Comparison of ENCODE assay signal across 21 mouse cellular contexts in the genomic region with DNA sequence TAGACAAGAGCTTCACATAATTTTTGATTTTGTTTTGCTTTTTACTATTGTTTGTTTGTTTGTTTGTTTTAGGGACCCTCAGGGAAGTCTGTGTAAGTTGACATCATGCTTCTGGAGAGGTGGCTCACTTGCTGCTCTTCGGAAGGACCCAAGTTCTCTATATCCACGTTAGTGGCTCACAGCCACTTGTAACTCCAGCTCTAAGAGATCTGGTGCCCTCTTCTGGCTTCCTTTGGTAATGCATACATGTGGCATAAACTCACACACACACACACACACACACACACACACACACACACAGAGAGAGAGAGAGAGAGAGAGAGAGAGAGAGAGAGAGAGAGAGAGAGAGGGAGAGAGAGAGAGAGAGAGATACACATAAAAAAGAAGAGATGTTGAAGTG. TPM values are rescaled to one million over a fixed set of nuclear protein-coding genes. Genes with fewer than 3 reads are reported as not detected.
DNase-seq lines count a peak whose midpoint lies in the region; ATAC-seq and TF ChIP-seq lines count a peak whose summit lies in the region.
"Had no signal": no experiment of that assay in that cellular context is flagged by ENCODE, and none has a peak within 500 bp of the region (broad histone marks: within the 10 kb centered on the region; RNA-seq: fewer than 3 reads in every experiment).

No protein-coding gene starts in this region.

- no peak for TF ChIP-seq EP300 in liver, postnatal 0 days (IDR thresholded peaks at IDR 0.05; ENCODE audit: low read depth)

- H3K27me3 ChIP-seq in liver, postnatal 0 days (ENCODE audit: insufficient read depth, low read length), result no peaks in the 10 kb centered on the region
- 0 out of 2 replicates have a peak, but pooled peaks cover 13% of the 10 kb centered on the region for H3K27me3 ChIP-seq in liver, embryonic 12.5 days (replicated peaks)
- no peaks in the 10 kb centered on the region for H3K27me3 ChIP-seq in forebrain, embryonic 14.5 days (replicated peaks; ENCODE audit: control insufficient read depth, insufficient read depth, low read length)
- H3K27me3 ChIP-seq: limb, embryonic 15.5 days; neural tube, embryonic 15.5 days had no signal

- H3K4me2 ChIP-seq in liver, postnatal 0 days (ENCODE audit: low read depth, low read length), result no peak overlapping the region
- no peak overlapping the region for H3K4me2 ChIP-seq in liver, embryonic 12.5 days
- no peak overlapping the region for H3K4me2 ChIP-seq in forebrain, embryonic 14.5 days (ENCODE audit: low read length)
- H3K4me2 ChIP-seq: heart, embryonic 15.5 days; limb, embryonic 15.5 days; neural tube, embryonic 15.5 days had no signal

- TF ChIP-seq CTCF in liver, postnatal 0 days (IDR thresholded peaks at IDR 0.05; ENCODE audit: low read depth), result peak; percentile 37

- H3K9me3 ChIP-seq in liver, postnatal 0 days (ENCODE audit: low read length), result no peaks in the 10 kb centered on the region
- H3K9me3 ChIP-seq in liver, embryonic 12.5 days (replicated peaks), result no peaks in the 10 kb centered on the region
- H3K9me3 ChIP-seq in forebrain, embryonic 14.5 days (replicated peaks; ENCODE audit: control insufficient read depth, low read length), result no peaks in the 10 kb centered on the region
- H3K9me3 ChIP-seq: G1E; heart, embryonic 15.5 days; limb, embryonic 15.5 days; neural tube, embryonic 15.5 days had no signal

- no peaks in the 10 kb centered on the region for H3K36me3 ChIP-seq in liver, postnatal 0 days (replicated peaks; ENCODE audit: insufficient read depth, low read length)
- H3K36me3 ChIP-seq in liver, embryonic 12.5 days, result no peaks in the 10 kb centered on the region
- no peaks in the 10 kb centered on the region for H3K36me3 ChIP-seq in forebrain, embryonic 14.5 days (ENCODE audit: control insufficient read depth, insufficient read depth, low read length)
- H3K36me3 ChIP-seq: G1E; heart, embryonic 15.5 days; hindbrain, embryonic 10.5 days; limb, embryonic 15.5 days; neural tube, embryonic 15.5 days had no signal

- no peak for ATAC-seq in liver, postnatal 0 days
- no peak for ATAC-seq in liver, embryonic 12.5 days
- no peak for ATAC-seq in forebrain, embryonic 14.5 days
- ATAC-seq: forebrain, postnatal 0 days had no signal

- 62% methylated on average over 2 of the region's 2 CpGs for WGBS in liver, postnatal 0 days (ENCODE audit: insufficient replicate concordance)
- WGBS in liver, embryonic 12.5 days (ENCODE audit: insufficient replicate concordance), result 57% methylated on average over 2 of the region's 2 CpGs
- 69% methylated on average over 2 of the region's 2 CpGs for WGBS in forebrain, embryonic 14.5 days

- no peak overlapping the region for H3K4me3 ChIP-seq in liver, postnatal 0 days (ENCODE audit: low read depth, low read length)
- no peak overlapping the region for H3K4me3 ChIP-seq in liver, embryonic 12.5 days
- no peak overlapping the region for H3K4me3 ChIP-seq in forebrain, embryonic 14.5 days (ENCODE audit: low read depth, low read length)
- H3K4me3 ChIP-seq: erythroblast, embryonic 14.5 days; heart, embryonic 15.5 days; hindbrain, embryonic 10.5 days; limb, embryonic 15.5 days; myocyte; neural tube, embryonic 15.5 days had no signal

- DNase-seq in cerebellum, postnatal 10 days, result peak; percentile 13 to 22
- DNase-seq in cerebellum, adult 11 months, result no peak
- no peak for DNase-seq in liver, postnatal 0 days
- peak; percentile 27 for DNase-seq in 416B (ENCODE audit: low read depth)
- peak; percentile 35 for DNase-seq in induced T-regulatory cell, adult 2 months (ENCODE audit: low read depth)
- DNase-seq in forebrain, embryonic 14.5 days (ENCODE audit: low spot score), result no peak
- DNase-seq in right cerebral cortex, postnatal 25 days, result no peak
- DNase-seq: adrenal gland, postnatal 14 days; cerebellum, adult 18-20 months; forebrain, postnatal 0 days; layer of hippocampus, adult 9-11 months; midbrain, embryonic 14.5 days; thymus, postnatal 25 days had no signal

- H3K27ac ChIP-seq in liver, postnatal 0 days (ENCODE audit: low read depth), result peak overlapping the region; percentile 55; the same call in 1 of the 2 replicates
- no peak overlapping the region for H3K27ac ChIP-seq in liver, embryonic 12.5 days
- H3K27ac ChIP-seq in forebrain, embryonic 14.5 days (ENCODE audit: low read depth, low read length), result no peak overlapping the region
- H3K27ac ChIP-seq: heart, embryonic 15.5 days; hindbrain, embryonic 10.5 days; limb, embryonic 15.5 days; neural tube, embryonic 15.5 days had no signal

- H3K9ac ChIP-seq in liver, postnatal 0 days (replicated peaks), result no peak overlapping the region
- H3K9ac ChIP-seq in liver, embryonic 12.5 days, result no peak overlapping the region
- H3K9ac ChIP-seq in forebrain, embryonic 14.5 days (ENCODE audit: low read length), result no peak overlapping the region
- H3K9ac ChIP-seq: forebrain, postnatal 0 days; heart, embryonic 15.5 days; limb, embryonic 15.5 days; neural tube, embryonic 15.5 days had no signal

- no peaks in the 10 kb centered on the region for H3K4me1 ChIP-seq in liver, postnatal 0 days (ENCODE audit: insufficient read depth)
- no peaks in the 10 kb centered on the region for H3K4me1 ChIP-seq in liver, embryonic 12.5 days
- no peaks in the 10 kb centered on the region for H3K4me1 ChIP-seq in forebrain, embryonic 14.5 days (ENCODE audit: control insufficient read depth, insufficient read depth, low read length)
- H3K4me1 ChIP-seq: heart, embryonic 15.5 days; hindbrain, embryonic 10.5 days; limb, embryonic 15.5 days; neural tube, embryonic 15.5 days had no signal

RNA-seq across cellular contexts. Expression of a gene that starts 15.1 kb away (rescaled TPM):
- 4.6 and 4.9 TPM in 2 replicates for polyA plus RNA-seq in liver, postnatal 0 days (2015; fragmentation: Nextera tagmentation; extraction: Ambion mirVana)
- 10.5 and 10.7 TPM in 2 replicates for polyA plus RNA-seq in liver, embryonic 12.5 days (2016; fragmentation: Nextera tagmentation; extraction: Ambion mirVana)
- 18.1 and 19.1 TPM in 2 replicates for polyA plus RNA-seq in forebrain, embryonic 14.5 days (2014; fragmentation: Nextera tagmentation; extraction: Ambion mirVana)
- polyA plus RNA-seq: erythroblast, embryonic 14.5 days had no signal

RNA-seq across cellular contexts. Expression of a gene that starts 26.0 kb away (rescaled TPM):
- polyA plus RNA-seq in liver, postnatal 0 days (2015; fragmentation: Nextera tagmentation; extraction: Ambion mirVana), result 0.92 and 1.3 TPM in 2 replicates
- polyA plus RNA-seq in liver, embryonic 12.5 days (2016; fragmentation: Nextera tagmentation; extraction: Ambion mirVana), result 0.08 TPM in 2 replicates
- 19.9 and 20.7 TPM in 2 replicates for polyA plus RNA-seq in forebrain, embryonic 14.5 days (2014; fragmentation: Nextera tagmentation; extraction: Ambion mirVana)
- polyA plus RNA-seq: erythroblast, embryonic 14.5 days; G1E had no signal

Comparison
In these comparisons a context has a peak if more than half of its experiments do, and no peak if none do; other contexts are left out.
1. DNase-seq: peak in cerebellum, postnatal 10 days (2 of 2), 416B (single experiment) and induced T-regulatory cell, adult 2 months (single experiment); none in cerebellum, adult 11 months (single experiment), liver, postnatal 0 days (single experiment), forebrain, embryonic 14.5 days (single experiment) and right cerebral cortex, postnatal 25 days (single experiment).